Mouse (Mus musculus): Measurements from ENCODE around the gene Ret. TPM values are rescaled to one million over a fixed set of nuclear protein-coding genes. Genes with fewer than 3 reads are reported as not detected.
A peak's percentile ranks its signal among the peaks of the same experiment; 100 is the strongest.

Ret gene
- total RNA-seq, 2 experiments from 2014 or later = 6.7 to 9.5 TPM

DNA sequence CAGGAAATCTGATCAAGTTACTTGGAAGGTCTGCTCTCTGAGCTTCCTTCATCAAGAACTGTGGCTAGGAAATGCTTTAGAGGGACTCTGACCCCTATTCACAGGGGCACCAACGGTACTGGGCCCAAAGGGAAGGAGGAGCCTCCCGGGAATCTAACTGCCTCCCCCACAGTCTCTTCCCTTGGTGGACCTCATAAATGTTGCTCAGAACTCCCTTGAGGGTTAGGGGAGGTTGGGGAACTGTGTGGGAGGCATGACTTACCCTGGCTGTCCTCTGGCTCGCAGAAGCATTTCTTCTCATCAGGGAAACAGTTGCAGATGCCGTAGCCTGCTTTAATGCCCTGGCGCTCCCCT lies 23.6 kb downstream of the Ret start:
- no peak for DNase-seq

DNA sequence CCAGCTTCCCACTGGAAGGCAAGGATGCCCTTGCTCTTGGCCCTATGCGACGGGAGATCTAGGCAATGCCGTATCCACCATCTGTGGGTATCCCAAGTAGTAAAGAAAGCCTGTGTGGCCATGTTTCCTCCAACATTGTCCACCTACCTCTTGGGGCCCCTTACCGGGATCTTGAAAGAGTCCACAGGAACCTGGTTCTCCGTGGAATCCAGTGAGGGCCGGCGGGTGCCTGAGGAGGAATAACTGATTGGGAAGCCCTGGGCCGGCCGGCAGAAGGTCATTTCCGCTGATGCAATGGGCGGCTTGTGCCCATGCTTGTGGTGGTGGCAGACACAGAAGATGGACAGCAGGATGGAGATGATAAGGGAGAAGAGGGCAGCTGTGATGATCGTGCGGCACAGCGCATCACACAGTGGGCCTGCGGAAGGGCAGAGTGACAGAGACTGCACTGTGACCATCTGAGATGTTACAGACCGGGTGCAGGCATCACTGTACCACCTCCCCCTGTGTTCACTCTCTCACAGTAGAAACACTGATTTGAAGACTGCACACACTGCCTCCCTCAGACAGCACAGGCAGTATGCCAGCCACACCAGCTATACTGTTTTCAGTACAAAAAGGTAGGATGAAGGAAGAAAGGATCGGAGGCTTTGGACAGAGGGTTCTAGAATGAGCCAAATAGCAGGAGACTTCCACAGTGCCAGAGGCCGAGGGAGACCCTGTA lies 24.1 kb downstream of the Ret start:
- DNase-seq = no peak

DNA sequence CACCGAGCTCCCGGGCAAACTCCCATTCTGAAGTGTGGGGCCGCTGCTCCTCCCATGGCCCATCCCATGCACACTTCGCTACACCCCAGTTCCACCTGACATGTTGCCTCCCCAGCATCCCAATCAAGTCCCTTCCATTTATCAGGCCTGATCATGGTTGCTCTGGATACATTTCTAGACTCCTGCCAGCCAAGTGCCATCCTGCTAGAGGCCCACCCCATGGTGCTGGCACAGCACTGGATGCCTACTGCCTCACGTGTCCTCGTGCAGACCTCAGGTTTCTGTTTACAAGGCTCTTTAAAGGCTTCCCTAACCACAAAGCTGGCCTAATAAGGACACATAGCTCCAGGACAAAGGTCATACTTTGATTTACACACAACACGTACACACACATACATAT lies 26.1 kb downstream of the Ret start:
- no peak for DNase-seq

DNA sequence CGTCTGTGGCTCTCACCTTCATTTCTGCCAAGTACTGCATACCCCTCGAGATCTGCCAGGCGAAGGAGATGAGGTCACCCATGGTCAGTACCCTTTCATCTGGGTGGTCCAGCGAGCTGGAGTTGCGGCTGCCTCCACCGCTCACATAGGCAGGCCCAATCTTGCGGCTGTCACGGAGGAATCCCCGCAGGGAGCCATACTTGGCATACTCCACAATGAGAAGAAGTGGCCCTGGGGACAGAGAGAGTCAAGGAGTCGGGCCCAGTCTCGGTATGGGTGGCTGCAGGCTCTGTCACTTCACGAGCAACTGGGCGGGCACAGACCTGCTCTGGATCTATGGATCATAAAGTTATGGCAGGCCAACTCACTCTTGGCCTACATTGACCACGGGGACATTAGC lies 29.4 kb downstream of the Ret start:
- no peak for DNase-seq

- DNase-seq = no peak
Observed at GRCm38 (mm10) chr6:118167013-118167412, 30.5 kb downstream of the Ret start.

DNA sequence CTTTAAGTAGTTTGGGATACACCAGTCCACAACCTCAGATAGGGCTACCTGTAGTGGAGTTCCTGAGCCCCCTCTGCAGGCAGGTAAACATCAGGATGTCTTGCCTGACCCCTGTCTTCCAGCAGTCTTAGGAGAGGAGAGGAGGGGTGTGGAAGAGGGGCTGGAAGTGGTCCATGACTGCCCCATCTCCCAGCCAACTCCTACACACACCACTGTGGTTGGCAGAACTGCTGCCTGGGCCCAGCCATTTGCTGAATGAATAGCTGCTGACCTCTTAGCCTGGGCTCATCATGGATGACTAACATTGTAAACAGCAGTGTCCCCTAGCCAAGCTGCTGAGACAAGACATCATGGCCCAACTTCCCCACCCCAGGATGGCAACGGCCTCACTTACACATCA lies 32.0 kb downstream of the Ret start:
- DNase-seq = no peak

DNA sequence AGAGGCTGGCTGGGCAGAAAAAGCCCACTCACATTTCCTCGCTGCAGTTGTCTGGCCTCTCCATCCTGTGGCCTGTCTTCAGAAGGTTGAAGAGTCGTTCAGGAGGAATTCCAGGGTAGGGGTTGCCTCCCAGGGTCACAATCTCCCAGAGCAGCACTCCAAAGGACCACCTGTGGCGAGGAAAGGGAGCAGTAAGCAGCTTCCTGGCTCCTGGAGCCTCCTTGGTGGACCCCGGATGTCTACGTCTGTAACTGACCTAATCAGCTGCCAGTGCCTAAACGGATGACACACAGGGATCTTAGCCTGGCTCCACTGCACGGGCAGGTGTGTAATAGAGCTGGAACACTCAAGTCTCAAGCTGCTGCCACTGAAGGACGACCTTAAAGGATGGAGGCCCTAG lies 32.8 kb downstream of the Ret start:
- DNase-seq = no peak

GRCm38 (mm10) chr6:118163086-118163485 lies 34.4 kb downstream of the Ret start:
- no peak for DNase-seq

DNA sequence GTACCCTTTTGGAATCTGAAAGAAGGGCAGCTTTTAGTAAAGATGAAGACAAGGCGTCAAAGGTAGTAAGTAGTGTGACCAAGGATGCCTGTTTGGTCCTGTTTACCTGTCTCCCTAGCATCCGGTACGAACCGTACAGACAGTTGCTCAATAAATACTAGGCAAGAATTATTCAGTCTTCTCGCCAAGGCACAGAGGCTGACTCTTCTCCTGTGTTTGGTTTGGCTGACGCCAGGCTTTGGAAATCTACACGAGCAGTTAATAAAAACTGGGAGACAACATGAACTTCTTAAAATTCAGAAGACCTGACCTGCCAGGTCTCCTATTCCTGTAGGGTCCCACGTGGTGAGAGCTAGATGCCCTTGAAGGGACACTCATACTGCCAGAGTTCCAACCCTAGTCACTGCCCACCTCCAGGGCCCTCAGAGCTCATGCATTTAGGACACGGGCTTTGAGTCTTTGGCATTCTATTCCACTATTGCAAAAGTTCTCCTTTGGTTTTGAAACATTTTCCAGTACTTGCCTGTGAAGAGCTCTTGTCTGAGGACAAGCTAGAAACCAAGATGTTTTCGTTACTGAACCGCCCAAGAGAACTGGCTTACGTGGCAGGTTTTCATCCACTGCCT lies 34.9 kb downstream of the Ret start:
- no peak for DNase-seq

DNA sequence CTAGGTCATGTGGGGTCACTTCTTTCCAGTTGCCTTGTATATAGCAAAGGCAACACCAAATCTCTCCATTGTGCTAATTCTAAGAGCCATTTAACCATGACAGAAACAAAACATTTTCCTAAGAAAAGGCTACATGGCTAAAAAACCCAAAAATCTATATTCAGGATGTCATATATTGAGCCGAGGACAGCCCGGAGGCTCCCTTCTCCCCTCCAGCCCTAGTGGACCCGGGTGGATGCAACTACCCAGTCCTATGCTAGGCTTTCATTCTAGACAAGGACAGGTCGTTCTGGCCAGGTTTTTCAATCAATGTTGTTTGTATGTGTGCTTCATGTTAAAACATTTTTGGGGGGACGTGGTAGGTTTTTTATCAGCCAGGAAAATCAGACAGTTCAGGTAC lies 44.4 kb downstream of the Ret start:
- DNase-seq = no peak

- DNase-seq = no peak
Observed at GRCm38 (mm10) chr6:118150988-118151387, 46.5 kb downstream of the Ret start.

DNA sequence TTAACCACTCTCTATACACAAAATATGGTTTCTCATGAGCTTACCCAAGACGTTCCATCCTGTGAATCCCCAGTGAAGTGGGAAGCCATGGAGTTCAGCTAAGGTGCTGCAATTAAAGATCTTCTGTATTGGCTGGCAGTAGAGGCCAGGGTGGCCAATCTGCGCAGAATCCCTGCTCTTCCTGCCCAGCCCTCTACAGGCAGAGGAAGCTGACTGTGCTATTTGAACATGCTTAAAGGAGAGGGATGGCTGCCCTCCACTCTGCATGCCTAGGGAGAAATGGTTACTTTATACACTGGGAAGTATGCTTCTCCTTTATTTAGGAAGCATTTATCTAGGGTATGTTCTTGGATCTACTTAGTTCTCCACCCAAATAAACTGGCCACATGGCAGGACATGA lies 47.0 kb downstream of the Ret start:
- DNase-seq = no peak

DNA sequence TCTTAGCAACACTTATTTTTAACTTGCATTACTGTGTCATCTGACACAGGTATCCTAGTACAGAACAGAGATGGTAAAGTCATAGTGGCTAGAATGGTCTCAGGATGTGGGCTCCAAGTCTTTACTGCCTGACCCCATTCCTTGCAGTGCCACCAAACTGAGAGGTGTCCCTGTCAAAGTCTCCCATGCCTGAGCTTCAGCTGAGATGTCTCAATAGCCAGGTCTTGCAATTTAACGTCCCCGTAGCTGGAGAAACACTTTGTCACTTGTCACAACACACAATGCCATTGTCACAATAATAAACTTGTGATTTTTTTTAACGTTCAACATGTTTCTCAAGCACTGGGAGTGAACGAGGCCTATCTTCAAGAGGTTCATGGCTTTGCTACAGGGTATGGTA lies 47.4 kb downstream of the Ret start:
- DNase-seq = no peak

GRCm38 (mm10) chr6:118140961-118141360 lies 56.6 kb downstream of the Ret start:
- no peak for DNase-seq

GRCm38 (mm10) chr6:118138731-118139709 lies 58.5 kb downstream of the Ret start, which contains the start of gene Csgalnact2:
Gene Csgalnact2 (minus strand): TSS chr6:118139140.
- peak; percentile 98 for DNase-seq

DNA sequence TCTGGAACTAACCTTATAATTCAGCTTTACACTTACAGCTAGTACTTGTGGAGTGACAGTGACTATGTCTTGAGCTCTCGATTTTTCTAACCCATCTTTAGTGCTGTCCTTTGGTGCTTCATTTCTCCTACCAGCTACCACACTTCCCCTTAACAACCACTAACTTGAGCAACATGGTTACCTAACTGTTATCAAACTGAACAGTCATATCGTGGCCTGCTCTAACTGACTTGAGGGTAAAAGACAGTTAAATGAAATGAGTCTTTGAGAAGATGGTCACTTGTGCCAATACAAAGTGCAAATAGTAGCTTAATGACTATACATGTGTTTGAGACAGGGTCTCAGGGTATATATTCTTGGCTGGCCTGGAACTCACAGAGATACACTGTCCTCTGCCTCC lies 60.4 kb downstream of the Ret start:
- DNase-seq = no peak

DNA sequence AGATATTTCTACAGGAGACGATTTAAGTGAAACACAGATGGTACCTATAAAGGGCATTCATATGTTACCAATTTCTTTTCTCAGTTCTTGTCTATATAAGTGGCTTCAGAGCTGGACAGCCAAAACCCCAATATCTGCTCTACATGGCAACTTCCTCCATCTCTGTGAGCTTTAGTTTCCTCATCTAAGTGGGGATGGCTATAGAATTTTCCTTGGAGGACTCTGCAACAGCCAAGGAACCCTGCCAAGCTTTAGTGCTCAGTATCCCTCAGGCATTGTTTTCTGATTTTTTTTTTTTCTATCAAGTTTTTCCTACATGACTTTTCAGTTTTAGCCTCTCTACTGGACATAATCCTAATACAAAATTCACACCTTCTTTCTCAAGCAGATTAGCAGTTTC lies 63.1 kb downstream of the Ret start:
- no peak for DNase-seq

DNA sequence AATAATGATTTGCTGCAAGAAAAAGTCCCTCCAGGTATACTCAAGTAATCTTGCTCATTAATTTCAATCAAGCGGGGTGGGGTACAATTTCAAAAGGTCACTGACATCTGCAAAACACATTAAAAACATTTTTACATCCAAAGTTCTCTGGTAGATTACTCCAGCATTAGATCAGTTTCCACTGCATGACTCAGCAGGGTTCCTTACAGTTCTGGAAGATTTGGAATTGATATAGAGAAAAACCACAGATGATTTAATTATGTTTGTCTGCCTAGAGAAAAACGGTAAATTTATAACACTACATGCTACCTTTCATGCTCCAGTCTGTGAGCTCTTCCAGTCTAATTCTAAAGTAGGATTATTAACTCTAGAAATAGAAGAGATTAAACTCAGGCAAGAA lies 67.5 kb downstream of the Ret start:
- DNase-seq = no peak

DNA sequence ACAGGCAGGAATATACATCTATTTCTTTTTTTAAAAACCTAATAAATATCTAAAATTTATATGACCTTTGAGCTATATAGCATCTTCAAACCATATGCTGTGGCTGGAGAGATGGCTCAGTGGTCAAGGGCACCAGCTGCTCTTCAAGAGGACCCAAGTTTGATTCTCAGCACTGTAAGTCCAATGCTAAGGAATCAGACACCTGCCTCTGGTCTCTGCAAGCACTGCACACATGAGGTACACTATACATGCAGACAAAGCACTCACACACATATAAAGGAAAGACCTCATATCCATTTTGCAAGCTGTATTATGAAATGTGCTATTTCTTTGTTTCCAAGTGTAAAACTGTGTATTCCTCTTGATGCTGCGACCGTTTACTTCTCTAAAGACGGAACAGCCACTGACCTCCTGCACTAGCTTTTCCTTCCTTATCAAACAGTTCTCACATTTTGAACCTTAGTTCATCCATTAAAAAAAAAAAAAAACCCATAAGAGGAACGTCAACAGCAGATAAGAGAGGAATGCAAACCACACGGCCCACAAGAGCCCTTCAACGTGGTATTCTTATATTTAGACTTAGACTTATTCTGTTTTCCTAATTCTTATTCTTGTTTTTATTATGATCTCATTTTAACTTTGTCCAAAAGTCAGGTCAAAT lies 69.6 kb downstream of the Ret start:
- no peak for DNase-seq

DNA sequence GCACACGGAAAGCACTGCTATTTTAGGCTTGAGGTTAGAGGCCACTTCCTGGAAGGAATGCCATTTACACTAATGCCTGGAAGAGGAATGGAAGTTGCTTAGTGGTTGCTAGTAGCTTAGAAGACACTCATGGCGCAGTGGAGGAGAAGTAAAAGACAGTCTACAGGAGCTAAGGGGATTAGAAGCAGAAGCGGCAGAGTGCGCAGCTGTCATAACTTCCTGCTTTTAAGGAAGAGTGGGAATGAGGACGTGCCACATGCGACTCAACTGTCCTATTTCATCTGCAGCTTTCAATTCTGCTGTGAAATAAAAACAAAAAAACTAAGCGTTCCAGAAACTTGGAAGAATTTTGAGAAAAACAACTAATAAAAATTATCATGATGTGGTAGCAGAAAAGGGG lies 70.3 kb downstream of the Ret start:
- no peak for DNase-seq

GRCm38 (mm10) chr6:118126577-118126976 lies 70.9 kb downstream of the Ret start:
- no peak for DNase-seq

DNA sequence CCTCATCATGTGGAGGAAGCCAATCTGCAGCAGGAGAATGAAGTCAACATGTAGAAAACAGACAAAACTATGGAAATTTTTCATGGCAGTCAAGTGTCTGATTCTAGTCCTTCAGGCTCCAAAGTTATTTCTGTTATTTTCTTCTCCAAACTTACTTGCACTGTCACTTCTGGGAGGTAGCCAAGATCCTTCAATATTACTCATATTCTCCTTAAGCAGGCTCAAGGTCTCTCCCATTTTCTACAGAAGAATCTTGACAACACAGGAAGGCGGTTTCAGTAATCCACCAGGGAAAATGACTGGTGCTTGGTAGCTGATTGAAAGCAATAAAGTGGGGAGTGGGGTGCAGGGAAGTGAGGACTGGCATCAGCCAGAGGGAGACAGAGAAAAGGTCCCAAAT lies 74.8 kb downstream of the Ret start:
- no peak for DNase-seq

DNA sequence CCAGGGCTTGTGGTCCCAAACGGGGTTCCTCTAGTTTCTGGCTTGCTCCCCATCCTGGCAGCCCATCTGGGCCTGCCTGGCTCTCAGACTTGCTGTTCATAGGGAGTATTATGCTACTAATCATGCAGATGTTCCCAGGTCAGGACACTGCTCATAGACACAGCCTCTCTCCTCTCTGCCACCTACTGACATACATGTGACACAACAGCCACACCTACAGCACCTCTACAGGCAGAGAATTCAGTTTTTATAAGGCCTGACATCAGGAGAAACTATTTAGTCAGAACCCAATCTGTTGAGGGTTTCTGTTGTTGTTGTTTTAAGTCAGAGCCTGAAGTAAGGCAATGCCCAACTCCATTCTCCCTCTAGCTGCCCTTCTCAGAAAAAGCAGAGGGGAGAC lies 85.7 kb downstream of the Ret start:
- DNase-seq = no peak
